Mouse (Mus musculus) liver, embryonic 11.5 days (tissue): ENCODE data around the gene Zcchc17. TPM values are rescaled to one million over a fixed set of nuclear protein-coding genes. Genes with fewer than 3 reads are reported as not detected.
A peak's percentile ranks its signal among the peaks of the same experiment; 100 is the strongest.

Experiments
- ATAC-seq: fragments of 200-750 bp; cut with Nextera tagmentation; replicated peaks from 2 replicates; pipeline ENCODE4 v1.8.0; 2017; ENCODE audit warnings: moderate number of reproducible peaks, mild to moderate bottlenecking, moderate TSS enrichment, moderate library complexity; ENCODE audit not compliant: low FRiP score
- DNase-seq: peaks from one replicate; pipeline ENCODE4 v3.0.0-alpha.2; 2017; ENCODE audit warnings: low spot score
- H3K27ac ChIP-seq: fragments of 300-500 bp; sonication (generic); 2 replicates; pipeline ENCODE4 v1.5.1; 2014; ENCODE audit warnings: mild to moderate bottlenecking, low read depth, low read length, control low read depth
- H3K27me3 ChIP-seq: fragments of 300-500 bp; sonication (generic); replicated peaks from 2 replicates; pipeline ENCODE4 v1.6.1; 2014; ENCODE audit warnings: low read length, mixed read lengths; ENCODE audit not compliant: control insufficient read depth, insufficient read depth
- H3K36me3 ChIP-seq: fragments of 300-500 bp; sonication (generic); 2 replicates; pipeline ENCODE4 v1.6.1; 2014; ENCODE audit warnings: mild to moderate bottlenecking, low read length, moderate library complexity, mixed read lengths; ENCODE audit not compliant: control insufficient read depth, insufficient read depth
- H3K4me1 ChIP-seq: fragments of 300-500 bp; sonication (generic); replicated peaks from 2 replicates; pipeline ENCODE4 v1.6.1; 2014; ENCODE audit warnings: low read length, mixed read lengths; ENCODE audit not compliant: control insufficient read depth, insufficient read depth
- H3K4me2 ChIP-seq: fragments of 300-500 bp; sonication (generic); 2 replicates; pipeline ENCODE4 v1.6.1; 2014; ENCODE audit warnings: mild to moderate bottlenecking, control low read depth, moderate library complexity
- H3K4me3 ChIP-seq: fragments of 300-500 bp; sonication (generic); 2 replicates; pipeline ENCODE4 v1.5.1; 2014; ENCODE audit warnings: low read depth, low read length, control low read depth
- H3K9ac ChIP-seq: fragments of 300-500 bp; sonication (generic); 2 replicates; pipeline ENCODE4 v1.6.1; 2014; ENCODE audit warnings: low read depth, low read length, control low read depth
- H3K9me3 ChIP-seq: fragments of 300-500 bp; sonication (generic); 2 replicates; pipeline ENCODE4 v1.6.1; 2016; ENCODE audit warnings: low read length, inconsistent platforms, mixed read lengths; ENCODE audit not compliant: control insufficient read depth
- WGBS: fragments of 180-500 bp; shearing (Covaris S2); extraction: QIAGEN DNeasy Blood & Tissue Kit; methylation state at CpG from one replicate; pipeline ENCODE4 v1.1.7; 2014; 5-methylcytosine and 5-hydroxymethylcytosine counted together
- polyA plus RNA-seq: library from polyadenylated mRNA; unstranded; fragments of >200 nt; fragmentation: Nextera tagmentation; extraction: Ambion mirVana; gene quantifications from 2 replicates; pipeline ENCODE4 v1.2.1, GENCODE M21; 2014

Zcchc17 gene
- polyA plus RNA-seq, 1 experiment from 2014 or later: 65.0 TPM

DNA sequence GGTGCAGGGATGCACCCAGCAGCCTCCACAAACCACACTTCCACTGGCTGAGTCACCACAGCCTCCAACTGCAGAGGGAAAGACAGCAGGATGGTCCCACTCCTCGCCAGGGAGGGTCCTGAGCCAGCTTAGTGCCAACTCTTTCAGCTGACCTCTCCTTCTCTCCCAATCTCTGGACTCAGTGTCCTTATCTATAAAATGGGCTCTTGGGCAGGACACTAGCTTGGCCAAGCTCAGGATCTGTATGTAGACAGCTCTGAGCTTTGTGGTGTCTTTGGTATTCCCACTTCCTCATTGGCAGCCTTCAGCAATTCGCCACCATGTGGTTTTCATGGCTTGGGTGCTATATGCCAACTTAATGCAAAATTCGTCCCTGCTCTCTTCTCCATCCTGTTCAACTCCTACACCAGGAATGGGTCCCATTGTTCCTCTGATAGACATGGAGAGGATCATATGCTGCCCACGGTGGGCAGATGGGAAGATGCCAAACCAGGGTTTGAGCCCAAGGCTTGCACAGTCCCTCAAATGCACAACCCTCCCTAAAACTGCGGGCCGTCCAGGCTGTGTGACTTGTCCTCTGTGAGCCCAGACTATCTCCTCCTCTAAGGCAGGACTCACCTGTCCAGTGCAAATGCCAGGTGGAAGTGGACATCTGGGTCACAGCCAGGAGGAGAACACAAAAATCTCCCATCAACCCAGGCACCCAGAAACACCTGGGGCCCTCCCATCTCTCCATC lies 89.0 kb downstream of the Zcchc17 start:
- 56% methylated on average over 6 of the region's 6 CpGs for WGBS
- Histone ChIP-seq H3K27me3 (peaks cover 50% of the 10 kb centered on the region), H3K27ac (no peak overlapping the region)

DNA sequence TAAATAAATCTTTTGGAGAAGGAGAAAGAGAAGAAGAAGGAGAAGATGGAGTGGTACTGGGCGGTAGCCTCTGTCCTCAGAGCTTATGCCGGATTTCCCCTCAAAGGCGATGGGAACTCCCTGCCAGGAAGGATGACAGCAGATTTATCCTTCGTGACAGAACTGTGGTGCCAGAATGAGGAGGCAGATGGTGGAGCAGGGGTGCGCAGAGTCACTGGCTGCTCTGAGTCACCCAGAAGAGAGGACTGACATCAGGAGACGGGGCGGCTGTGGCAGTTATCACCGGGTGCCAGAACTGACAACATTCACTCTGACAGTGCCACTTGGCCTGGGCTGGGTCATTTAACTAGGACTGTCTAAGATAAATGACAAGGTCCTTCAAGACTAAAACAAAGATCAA lies 89.7 kb downstream of the Zcchc17 start:
- Histone ChIP-seq H3K4me1 (peaks cover 8% of the 10 kb centered on the region; the same call in 1 of the 2 replicates), H3K4me3 (no peak overlapping the region), H3K9ac (no peak overlapping the region), H3K9me3 (no peaks in the 10 kb centered on the region), H3K4me2 (no peak overlapping the region), H3K27ac (no peak overlapping the region), H3K36me3 (no peaks in the 10 kb centered on the region), H3K27me3 (peaks cover 43% of the 10 kb centered on the region)
- WGBS: 67% methylated on average over 8 of the region's 8 CpGs
- ATAC-seq (no peak), DNase-seq (no peak)

More for the DNA sequence above, 89.0 kb downstream of the Zcchc17 start:
- H3K4me1 ChIP-seq: peaks cover 8% of the 10 kb centered on the region; the same call in 1 of the 2 replicates
- H3K9me3 ChIP-seq: no peaks in the 10 kb centered on the region
- no peak overlapping the region for H3K4me3 ChIP-seq
- no peak overlapping the region for H3K4me2 ChIP-seq
- H3K9ac ChIP-seq: no peak overlapping the region
- ATAC-seq: no peak
- no peak for DNase-seq
- H3K36me3 ChIP-seq: no peaks in the 10 kb centered on the region

DNA sequence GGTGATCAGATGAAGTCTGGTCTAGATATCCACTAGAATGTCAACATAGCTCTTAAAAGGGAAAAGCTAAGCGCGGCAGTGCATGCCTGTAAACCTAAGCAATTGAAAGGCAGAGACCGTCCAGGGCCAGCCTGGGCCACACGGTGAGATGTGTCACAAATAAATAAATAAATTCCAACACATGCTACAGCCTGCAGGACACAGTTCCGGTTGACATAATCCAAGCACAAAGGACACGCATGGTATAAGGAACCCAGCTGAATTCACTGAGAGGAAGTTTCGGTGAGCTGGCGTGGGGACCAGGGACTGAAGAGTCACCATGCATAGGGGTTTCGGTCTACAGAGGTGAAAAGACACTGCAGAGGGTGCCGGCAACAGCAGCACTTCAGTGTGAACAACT lies 91.0 kb downstream of the Zcchc17 start:
- no peak for DNase-seq
- no peak for ATAC-seq
- Histone ChIP-seq H3K9me3 (no peaks in the 10 kb centered on the region), H3K36me3 (no peaks in the 10 kb centered on the region), H3K4me1 (peaks cover 8% of the 10 kb centered on the region), H3K4me3 (no peak overlapping the region), H3K27me3 (peaks cover 41% of the 10 kb centered on the region), H3K9ac (no peak overlapping the region), H3K4me2 (no peak overlapping the region), H3K27ac (no peak overlapping the region)
- 79% methylated on average over 10 of the region's 10 CpGs for WGBS

DNA sequence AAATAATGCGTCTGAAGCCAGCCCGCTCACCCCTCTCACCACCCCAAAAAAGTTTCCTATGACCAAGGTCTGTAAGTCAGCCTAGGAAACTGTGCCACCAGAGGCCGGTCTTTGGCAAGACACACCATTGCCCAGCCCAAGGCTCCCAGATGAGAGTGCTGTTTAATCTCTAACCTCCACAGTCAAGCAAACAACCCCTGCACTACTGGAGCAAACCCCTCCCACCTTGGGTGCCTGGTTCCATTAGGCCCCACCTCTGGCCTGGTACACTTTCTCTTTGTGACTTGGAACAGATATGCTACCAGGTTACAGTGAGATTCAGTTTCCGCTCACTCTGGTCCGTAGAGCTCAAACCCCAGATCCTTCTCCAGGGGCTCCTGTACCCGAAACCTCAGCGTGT lies 92.7 kb downstream of the Zcchc17 start:
- H3K4me3 ChIP-seq: no peak overlapping the region
- 77% methylated on average over 7 of the region's 7 CpGs for WGBS
- H3K4me1 ChIP-seq: peaks cover 8% of the 10 kb centered on the region
- no peak overlapping the region for H3K9ac ChIP-seq
- no peak overlapping the region for H3K27ac ChIP-seq
- H3K27me3 ChIP-seq: peaks cover 28% of the 10 kb centered on the region
- ATAC-seq (peak; percentile 52), DNase-seq (peak; percentile 48)
- no peaks in the 10 kb centered on the region for H3K9me3 ChIP-seq
- H3K36me3 ChIP-seq: no peaks in the 10 kb centered on the region
- H3K4me2 ChIP-seq: no peak overlapping the region; the same call in 1 of the 2 replicates

DNA sequence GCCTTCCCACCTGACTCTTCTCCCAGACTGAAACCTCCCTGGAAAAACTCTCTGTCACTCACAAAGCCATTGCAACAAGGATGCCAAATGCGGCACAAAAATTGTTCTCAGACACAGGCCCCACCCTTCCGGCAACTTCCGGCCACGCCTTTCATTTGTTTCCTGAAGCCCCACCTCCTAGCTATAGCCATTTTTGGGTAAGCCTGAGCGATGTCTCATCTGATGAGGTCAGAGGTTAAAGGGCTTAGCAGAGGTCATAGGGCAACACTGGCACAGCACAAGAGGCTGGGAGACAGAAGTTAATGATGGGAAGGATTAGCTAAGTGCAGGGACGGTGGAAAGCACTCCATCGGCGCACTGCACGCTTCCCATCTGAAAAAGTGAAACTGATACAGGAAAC lies 93.1 kb downstream of the Zcchc17 start:
- H3K36me3 ChIP-seq: no peaks in the 10 kb centered on the region
- ATAC-seq (no peak), DNase-seq (no peak)
- no peak overlapping the region for H3K9ac ChIP-seq
- H3K4me1 ChIP-seq: peaks cover 8% of the 10 kb centered on the region
- H3K27me3 ChIP-seq: peaks cover 24% of the 10 kb centered on the region
- no peak overlapping the region for H3K4me3 ChIP-seq
- H3K27ac ChIP-seq: no peak overlapping the region
- H3K9me3 ChIP-seq: no peaks in the 10 kb centered on the region
- WGBS: 62% methylated on average over 9 of the region's 9 CpGs
- peak overlapping the region; percentile 2; the same call in 1 of the 2 replicates for H3K4me2 ChIP-seq

Other genes with a start within 250 kb of the Zcchc17 start
- 0.12 and 0.30 TPM in 2 replicates for gene Hcrtr1, start 220.6 kb downstream of the Zcchc17 start, polyA plus RNA-seq
- 15.3 and 16.1 TPM in 2 replicates for gene Tinagl1, start 184.8 kb downstream of the Zcchc17 start, polyA plus RNA-seq
- gene Gm853, start 137.5 kb downstream of the Zcchc17 start, polyA plus RNA-seq: not detected in 2 replicates
- gene Serinc2, start 80.7 kb downstream of the Zcchc17 start, polyA plus RNA-seq: 6.1 and 6.8 TPM in 2 replicates
- 5.0 and 6.4 TPM in 2 replicates for gene Fabp3, start 51.3 kb downstream of the Zcchc17 start, polyA plus RNA-seq
- not detected in 2 replicates for gene Gm10570, start 51.3 kb downstream of the Zcchc17 start, polyA plus RNA-seq
- gene Snrnp40, start 189 bp upstream of the Zcchc17 start, polyA plus RNA-seq: 151 and 170 TPM in 2 replicates
- 1.3 and 1.8 TPM in 2 replicates for gene Nkain1, start 214.2 kb upstream of the Zcchc17 start, polyA plus RNA-seq